Mouse (Mus musculus) thymus, postnatal 25 days (tissue): ENCODE measurements around the gene Dcaf7.
"Not testable (repeated sequence)": the region's sequence is repeated elsewhere in the genome, so short reads cannot be mapped to it uniquely, and the experiment has no call there.

Experiments
- DNase-seq: peaks from one replicate; pipeline ENCODE4 v3.0.0; 2022

The Dcaf7 gene

DNA sequence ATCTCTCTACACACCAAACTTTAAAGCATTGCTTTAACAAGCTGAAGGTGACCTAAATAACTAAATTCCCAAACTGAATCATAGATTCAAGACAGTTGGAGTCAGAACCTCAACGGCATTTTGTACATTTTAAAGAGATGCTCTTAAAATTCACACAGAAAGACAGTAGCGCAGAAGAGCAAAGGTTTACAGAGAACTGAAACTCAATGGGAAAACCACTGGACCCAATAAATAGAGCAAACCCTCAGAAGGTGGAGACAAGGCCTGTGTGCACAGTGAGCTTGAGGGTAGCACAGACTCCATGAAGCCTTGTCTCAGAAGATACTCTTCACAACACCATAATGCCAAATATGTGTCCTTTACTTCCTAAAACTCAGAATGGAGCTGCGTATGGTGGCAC, 9.1 kb downstream of the Dcaf7 start:
- DNase-seq: no peak

DNA sequence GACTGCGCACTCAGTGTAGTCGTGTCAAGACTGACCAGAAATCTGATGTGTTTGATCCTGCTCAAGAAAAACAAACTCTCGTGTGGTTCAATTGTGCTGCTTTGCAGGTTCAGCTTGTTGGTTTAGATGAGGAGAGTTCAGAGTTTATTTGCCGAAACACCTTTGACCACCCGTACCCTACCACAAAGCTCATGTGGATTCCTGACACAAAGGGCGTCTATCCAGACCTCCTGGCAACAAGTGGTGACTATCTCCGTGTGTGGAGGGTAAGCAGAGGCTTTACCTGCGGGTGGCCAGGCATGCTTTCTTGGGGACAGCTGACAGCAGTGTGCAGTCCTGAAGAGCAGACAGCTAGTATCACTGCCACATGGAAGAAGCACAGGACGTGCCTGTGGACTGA, 9.9 kb downstream of the Dcaf7 start:
- no peak for DNase-seq

DNA sequence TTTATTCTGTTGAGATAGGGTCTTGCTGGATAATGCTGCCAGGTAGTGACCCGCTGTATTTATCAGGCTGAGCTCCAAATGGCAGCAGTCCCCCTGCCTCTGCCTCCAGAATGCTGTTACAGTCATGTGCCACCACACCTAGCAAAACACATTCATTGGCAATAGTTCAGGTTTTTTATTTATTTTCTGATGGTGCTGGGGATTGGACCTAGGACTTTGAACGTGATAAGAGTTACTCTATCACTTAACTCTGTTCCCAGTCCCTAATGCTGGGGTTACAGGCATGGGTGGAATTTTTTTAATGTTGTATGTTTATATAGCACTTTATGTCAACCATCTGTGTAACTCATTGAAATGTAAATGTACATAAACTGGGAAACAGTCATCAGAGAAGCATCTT, 17.2 kb downstream of the Dcaf7 start:
- DNase-seq: no peak

DNA sequence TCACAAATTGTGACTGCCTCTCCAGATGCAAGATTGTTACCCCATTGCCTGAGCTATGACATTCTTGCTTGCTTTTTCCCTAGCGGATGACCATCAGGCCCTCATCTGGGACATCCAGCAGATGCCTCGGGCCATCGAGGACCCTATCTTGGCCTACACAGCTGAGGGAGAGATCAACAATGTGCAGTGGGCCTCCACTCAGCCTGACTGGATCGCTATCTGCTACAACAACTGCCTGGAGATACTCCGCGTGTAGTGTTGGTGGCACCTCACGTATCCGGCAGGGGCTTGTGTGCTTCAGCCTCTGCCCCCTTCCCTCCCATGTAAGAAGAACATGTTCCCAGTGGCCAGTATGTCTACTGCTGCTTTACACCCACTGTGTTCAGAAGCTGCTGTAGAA, 17.9 kb downstream of the Dcaf7 start:
- no peak for DNase-seq

DNA sequence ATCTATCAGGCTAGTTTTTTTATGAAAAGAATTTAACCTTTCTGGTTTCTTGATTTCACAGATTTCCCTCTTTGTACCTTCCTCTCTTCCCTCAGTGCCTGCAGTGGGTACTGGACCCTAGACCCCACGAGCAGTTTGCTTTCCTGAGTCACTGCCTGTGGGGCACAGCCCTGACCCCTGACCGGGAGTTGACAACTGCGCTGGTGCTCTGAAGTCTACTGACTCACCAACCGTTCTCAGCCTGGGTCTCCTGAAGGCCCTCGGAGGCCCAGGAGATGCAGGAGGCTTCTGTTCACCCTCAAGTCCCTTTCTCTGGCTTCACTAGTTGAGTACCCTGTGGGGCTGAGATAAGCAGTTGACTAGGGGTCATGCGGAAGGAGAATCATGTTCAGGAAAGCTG, 18.7 kb downstream of the Dcaf7 start:
- DNase-seq: no peak

DNA sequence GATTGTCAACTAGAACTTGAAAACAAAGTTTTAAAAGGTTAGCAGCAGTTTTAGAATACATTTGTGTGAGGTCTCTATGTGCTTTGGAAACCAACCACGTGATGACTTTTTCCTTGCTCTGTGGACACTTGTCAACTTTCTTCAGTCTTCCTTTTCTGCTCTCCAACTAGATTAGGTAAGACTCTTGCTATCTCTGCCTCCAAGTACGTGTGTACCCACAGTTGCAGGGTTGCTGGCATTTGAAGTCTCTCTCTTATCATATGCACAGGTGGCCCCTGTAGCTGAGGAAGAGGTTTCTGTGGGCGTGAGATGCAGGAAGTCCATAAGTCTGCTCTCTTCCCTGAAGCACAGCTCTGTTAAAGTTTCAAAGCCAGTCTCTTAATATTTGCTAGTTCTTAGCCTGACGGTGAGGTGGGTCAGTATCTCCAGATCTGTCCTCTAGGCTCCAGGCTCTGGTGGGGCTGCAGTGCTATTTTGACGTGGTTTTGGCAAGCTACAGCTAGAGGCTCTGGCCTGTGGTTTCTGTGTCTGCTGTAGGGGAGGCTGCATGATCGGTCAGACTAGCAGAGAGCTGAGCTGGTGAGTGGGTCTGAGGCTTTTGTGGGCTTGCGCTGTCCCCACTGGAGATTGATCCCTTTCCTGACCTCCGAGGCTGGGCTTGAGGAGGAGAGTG, 20.3 kb downstream of the Dcaf7 start:
- peak; percentile 61 for DNase-seq

DNA sequence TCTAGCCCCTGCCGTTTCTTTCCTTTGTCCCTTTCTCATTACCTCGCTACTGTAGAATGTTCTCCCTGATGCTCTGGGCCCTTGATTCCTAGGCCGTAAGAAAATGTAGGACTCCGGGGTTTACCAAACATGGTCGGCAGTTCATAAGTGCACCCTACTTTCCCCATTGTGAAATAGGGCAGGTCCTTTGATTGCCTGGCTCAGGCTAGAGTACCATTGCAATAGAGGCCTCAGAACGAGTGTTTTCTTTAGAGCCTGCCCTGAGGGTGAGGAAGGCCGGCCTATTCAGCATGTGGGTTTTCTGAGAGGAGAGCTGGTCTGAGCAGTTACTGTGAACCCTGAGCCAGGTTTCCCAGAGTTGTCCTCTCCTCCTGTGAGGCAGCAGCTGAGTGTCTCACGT, 21.3 kb downstream of the Dcaf7 start:
- no peak for DNase-seq

DNA sequence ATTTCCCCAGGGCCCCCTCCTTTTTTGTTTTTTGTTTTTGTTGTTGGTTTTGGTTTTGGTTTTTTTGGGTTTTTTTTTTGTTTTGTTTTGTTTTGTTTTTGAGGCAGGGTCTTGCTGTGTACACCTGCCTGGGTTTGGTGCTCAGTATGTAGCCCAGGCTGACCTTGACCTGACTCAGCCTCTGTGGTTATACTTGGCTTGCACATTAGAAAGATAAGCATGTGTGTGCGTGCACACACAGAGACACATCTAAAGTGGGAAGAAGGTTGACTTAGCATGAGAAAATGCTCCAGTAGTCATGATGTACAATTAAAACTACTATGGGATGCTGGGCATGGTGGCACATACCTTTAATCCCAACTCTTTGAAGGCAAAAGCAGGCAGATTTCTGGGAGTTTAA, 23.9 kb downstream of the Dcaf7 start:
- no peak for DNase-seq

DNA sequence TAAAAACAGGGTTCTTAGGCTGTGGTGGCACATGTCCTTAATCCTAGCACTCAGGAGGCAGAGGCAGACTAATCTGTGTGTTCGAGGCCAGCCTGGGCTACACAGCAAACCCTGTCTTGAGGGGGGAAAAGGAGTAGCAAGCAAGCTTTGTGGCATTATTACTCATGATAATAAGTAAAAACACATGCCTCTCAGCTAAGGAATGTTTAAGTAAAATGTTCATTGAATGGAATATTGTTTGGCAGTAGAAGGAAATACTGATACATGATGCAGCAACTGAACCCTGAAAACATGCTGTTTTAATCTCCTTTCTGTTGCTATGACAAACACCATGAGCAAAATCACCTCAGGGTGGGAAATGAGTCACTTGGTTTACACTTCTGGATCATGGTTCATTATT, 24.6 kb downstream of the Dcaf7 start:
- DNase-seq: no peak

DNA sequence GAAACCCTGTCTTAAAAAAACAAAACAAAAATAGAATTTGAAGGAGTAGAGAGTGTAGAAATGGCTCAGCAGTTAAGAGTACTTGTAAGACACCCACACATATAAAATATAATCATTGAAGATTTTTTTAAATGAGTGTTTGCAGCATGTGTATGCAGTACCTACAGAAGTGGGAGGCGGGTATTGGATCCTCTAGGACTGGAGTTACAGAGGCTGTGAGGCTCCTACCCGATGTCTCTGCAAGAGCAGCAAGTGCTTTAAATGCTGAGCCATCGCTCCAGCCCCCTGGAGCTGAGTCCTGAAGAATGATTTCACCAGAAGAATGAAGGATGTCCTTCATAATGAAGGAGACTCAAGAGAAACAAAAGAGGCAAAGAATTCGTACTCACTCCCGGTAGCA, 27.1 kb downstream of the Dcaf7 start:
- DNase-seq: no peak

DNA sequence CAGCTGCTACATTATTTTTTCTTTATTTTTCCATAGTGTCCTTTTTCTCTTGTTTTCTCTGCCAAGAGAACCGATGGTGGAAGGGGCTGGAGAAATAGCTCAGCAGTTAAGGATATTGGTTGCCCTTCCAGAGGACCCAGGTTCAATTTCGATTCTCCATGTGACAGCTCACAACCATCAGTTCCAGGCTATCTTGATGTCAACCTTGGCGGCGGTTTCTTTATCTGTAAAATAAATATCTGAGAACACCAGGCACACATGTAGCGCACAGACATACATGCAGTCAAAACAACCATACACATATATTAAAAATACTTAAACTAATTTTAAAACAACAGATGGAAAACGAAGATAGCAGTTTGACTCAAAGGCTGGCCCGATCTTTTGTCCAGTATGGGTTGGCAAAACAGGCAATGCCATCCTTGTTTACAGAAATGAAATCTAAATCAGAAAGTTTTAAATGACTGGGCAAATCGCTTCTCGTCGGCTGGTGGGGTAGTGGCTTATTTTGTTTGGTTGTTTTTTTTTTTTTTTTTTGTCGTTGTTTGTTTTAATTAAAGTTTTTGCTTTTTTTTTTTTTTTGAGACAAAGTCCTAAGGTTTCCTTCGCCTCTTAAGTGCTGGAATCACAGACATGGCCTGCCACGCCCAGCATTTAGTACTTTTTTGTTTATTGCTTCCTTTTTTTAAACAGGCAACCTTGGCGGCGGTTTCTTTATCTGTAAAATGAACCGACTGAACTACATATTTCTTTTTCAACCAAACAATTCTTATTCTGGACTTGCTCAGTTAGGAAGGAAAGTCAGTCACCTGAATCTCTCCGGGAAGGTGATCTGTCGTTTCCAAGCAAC, 28.6 kb downstream of the Dcaf7 start:
- no peak for DNase-seq

DNA sequence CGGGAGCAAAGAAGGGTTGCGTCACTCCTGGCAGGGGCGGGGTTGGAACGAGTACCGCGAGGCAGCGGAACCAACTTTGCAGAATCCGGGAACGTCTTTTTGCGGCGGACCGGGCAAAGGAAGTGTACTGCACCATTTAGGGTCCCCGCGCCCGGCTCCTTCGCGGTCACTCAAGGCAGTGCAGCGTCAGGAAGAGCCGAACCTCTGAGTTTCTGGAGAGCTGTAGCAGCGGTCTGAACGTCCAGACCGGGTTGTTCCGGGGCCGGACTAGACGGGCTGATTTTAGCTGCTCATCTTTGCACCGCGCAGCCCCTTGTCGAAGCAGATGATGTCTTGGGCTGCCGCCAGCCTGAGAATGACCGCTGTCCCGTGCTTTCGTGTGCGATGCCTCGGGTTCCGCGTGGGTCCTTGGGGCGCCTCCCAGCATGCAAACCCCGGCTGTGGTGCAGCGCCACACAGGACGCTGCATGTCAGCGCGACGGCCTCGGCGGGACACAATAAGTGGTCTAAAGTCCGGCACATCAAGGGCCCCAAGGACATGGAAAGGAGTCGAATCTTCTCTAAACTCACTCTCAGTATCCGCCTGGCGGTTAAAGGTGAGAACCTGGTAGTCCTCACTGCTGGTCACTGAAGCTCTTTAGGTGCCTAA, 29.4 kb downstream of the Dcaf7 start, which contains the start of gene Taco1:
Gene Taco1, plus strand, starts transcription at position 139 of the 649 bp plus-strand sequence.
- peak; percentile 90 for DNase-seq

DNA sequence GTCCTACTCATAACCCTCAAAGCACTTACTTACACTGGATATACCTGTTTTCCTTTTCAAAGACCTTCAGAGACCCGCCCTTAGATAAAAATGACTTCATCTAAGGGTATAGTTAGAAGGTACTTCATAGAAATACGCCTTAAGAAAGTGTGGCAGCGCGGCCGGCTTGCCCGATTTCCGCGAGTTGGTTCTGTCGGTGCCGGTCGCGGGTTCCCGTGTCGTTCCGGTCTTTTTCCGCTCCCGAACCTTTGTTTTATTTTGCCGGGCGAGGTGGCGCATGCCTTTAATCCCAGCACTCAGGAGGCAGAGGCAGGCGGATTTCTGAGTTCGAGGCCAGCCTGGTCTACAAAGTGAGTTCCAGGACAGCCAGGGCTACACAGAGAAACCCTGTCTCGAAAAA, 29.9 kb downstream of the Dcaf7 start:
- not testable (repeated sequence) for DNase-seq

DNA sequence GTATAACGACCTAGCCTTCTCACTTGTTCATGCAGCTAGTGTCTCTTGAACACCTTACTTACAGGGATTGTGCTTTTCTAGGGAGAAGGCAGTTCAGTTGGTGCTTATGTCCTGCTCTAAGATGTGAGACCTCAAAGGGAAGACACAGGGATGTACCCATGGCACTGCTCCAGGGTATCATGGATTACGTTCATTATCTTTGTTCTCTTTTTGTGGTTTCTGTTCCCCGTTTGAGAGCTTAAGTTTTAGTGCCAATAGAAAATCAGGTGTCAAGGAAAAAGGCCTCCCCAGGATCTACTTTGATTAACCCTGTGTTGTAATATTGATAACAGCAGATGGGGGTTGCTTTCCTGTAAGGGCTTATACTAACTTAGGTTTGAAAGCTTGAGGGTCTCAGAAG, 37.1 kb downstream of the Dcaf7 start:
- DNase-seq: no peak

DNA sequence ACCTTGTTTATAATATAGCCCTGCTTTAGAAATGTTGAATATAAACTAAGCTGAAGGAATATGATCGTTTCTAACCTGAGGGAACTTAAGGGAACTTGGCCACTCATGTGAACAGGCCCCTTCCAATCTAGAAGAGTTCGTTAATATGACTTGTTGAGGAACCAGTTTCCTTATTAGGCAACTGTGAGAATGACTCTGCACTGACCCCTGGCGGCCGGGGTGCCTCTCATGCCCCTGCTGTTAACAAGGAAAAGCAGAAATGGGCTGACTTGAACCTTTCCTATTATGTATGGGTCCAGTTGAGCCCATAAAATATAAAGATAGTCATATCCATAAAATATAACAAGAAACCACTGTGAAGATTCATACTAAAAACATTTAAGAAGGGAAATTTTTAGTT, 39.6 kb downstream of the Dcaf7 start:
- peak; percentile 78 for DNase-seq

DNA sequence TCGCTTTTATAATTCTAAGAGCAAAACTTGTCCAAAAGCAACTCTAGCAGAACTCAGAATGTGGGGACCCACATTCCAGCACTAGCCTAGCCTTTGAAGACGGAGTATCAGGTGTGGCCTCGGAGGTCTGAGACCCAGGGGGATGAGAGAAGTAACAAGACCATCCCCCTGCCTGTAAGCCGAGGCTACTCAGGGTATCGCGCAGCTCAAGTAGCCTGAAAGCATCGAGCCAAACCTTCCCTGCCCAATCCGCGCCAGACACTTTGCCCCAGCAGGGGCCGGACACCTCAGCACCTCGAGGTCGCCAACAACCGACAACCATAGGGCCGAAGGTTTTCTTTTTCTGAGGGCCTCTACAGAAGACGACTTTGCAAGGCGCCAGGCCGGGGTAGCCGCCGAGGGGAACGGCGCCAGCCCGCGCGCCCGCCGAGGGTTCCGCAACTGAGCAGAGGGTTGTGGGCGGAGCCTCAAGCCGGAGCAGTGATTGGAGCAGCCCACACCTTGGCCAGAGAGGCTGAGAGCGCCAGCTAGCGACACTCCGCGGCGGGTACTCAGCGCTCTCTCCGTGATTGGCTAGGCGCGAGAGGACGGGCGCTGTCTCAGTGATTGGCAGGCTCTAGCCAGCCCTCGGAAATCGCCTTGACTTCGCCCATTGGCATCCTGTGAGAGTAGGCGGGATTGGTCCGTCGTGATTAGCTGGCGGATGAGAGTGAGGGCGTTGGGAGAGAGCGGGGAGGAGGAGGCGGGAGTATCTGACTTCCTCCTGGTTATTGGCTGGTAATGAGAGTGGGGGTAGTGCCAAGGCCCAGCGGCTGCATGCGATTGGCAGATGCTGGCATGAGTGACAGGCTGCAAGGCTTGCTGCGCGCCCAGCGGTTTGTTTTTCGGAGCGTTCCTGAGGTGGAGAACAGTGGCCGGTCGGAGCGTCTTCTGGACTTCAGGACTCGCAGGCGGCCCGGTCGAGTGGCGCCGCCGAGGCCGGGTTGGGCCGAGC, 47.3 kb downstream of the Dcaf7 start, which contains the start of gene Map3k3:
Gene Map3k3, plus strand, starts transcription at position 906 of the 994 bp plus-strand sequence.
- peak; percentile 99 for DNase-seq

DNA sequence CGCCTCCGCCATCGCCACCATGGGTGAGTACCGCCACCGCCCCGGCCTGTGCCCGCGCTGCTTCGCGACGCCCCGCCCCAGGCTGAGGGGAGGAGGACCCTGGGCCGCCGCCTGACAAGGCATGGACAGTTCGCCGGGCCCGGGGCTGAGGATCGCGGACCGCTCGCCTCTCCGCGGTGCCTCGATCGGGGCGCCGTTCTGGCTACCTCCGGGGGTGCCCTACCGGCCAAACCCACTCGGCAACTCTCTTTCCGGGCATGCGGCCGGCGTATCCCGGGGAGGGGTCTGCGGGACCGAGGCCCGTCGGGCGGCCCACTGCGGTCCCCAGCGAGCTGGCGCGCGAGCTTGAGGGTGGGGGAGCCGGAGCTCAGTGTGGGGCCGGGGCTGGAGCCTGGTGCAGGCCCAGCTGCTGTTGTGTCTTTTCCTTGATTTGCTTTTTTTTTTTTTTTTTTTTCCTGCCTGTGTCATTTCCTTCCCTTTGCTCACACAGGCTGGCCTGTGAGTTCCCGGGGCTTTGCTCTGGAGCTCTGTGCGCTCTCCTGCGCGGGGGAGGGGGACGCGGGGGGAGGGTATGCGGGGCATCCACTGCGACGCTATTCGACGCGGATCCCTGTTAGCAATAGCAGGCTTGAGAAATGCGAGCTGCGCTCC, 48.4 kb downstream of the Dcaf7 start:
- peak; percentile 80 for DNase-seq

DNA sequence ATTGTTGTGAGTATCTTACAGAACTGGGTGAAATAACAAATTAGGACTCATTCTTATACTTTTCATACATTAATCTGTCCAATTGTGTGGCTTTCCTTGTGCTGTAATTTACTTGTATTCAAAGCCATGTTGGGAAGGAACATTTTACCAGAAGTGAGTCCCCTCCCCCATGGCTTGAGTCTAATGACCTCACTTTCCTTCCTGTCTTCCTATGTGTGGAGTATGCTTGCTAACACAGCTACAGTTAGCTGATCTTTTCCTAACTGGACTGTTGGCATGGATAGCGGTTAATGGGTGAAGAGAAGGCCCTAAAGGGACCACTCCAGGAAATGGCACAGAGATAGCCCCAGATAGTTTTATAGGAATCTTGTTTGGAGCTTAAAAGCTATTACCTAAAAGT, 61.6 kb downstream of the Dcaf7 start:
- peak; percentile 12 for DNase-seq

DNA sequence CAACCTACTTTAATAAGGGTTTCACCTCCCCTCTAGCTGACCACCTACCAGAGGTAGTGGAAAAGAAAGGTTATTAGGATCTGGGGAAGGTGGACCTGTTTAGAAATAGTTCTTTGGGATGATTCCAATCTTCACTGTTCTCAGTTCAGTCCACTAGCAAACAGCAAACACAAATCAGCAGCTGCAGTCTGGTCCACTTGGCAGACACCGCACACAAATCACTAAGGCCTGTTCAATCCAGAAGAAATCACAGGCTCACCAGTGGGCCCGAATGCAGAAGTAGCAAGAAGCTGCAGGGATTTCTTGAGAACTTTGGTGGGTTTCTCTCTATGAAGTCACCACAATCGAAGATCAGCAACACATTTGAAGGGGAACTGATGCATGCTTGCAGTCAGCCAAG, 66.2 kb downstream of the Dcaf7 start:
- DNase-seq: no peak

DNA sequence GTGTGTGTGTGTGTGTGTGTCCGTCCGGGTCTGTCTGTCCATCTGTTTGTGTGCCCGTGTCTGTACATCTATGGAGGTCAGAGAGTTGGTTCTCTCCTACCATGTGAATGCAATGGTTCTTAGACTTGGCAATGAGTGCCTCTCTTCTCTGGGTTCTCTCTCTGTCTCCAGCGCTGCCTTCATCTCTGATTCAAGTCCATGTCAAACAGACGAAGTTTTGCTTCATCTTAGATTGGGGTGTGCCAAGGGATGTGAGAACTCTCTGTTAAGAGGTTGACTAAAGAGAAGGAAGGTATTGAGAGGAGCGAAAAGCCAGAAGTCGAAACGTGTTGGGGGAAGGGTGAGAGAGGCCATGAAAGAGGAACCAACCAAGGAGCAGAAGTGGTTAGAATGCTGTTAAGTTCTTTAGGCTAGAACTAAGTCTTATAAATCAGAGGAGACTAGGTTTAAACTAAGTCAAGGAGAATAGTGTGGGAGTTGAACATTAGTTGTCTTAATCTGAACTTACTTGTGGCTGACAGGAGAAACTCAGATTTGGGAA, 69.4 kb downstream of the Dcaf7 start:
- peak; percentile 9 for DNase-seq
